Mouse (Mus musculus): Measurements from ENCODE around the gene Myf6. TPM values are rescaled to one million over a fixed set of nuclear protein-coding genes. Genes with fewer than 3 reads are reported as not detected.

The Myf6 gene
- total RNA-seq (2012; rRNA removed): not detected in 2 replicates
- polyA plus RNA-seq (2012; ENCODE audit: insufficient read depth in 1 of 2, insufficient read length in 2 of 2, low read depth in 1 of 2, low replicate concordance in 2 of 2, missing spikeins in 1 of 2): not detected

GRCm38 (mm10) chr10:107494568-107494967 lies at the start of gene Myf6:
Gene Myf6, minus strand, starts transcription at chr10:107494737.
- H3K4me3 ChIP-seq (ENCODE audit: control insufficient read depth in 1 of 2, insufficient read depth in 1 of 2, low read depth in 2 of 2, low read length in 2 of 2): no peak within 1 kb of the TSS
- H3K4me1 ChIP-seq (ENCODE audit: control insufficient read depth in 1 of 2, insufficient read depth in 2 of 2, low read length in 2 of 2): no peaks in the 10 kb centered on the region
- no peak within 1 kb of the TSS for H3K9ac ChIP-seq (ENCODE audit: control insufficient read depth, low read depth, low read length, poor library complexity, severe bottlenecking)
- DNase-seq (ENCODE audit: low read depth, low spot score): no peak
- H3K27ac ChIP-seq (ENCODE audit: control insufficient read depth, low read depth, low read length): no peak within 1 kb of the TSS
- H3K79me2 ChIP-seq (ENCODE audit: control insufficient read depth, insufficient read depth, low read length, poor library complexity): no peaks in the 10 kb centered on the region
- no peaks in the 10 kb centered on the region for H3K36me3 ChIP-seq (ENCODE audit: control insufficient read depth in 1 of 2, insufficient read depth in 2 of 2, low read length in 2 of 2)
- TF ChIP-seq EP300 (IDR thresholded peaks at IDR 0.05; ENCODE audit: low read depth in 1 of 2, low read length in 2 of 2) (no peak), JUND (IDR thresholded peaks at IDR 0.05; ENCODE audit: low read depth, low read length) (no peak), USF1 (IDR thresholded peaks at IDR 0.05; ENCODE audit: low read depth, low read length) (no peak), NRF1 (IDR thresholded peaks at IDR 0.05; ENCODE audit: insufficient read depth, low read depth, low read length, poor library complexity, severe bottlenecking) (no peak), RCOR1 (IDR thresholded peaks at IDR 0.05; ENCODE audit: low read depth, low read length) (no peak), ZMIZ1 (IDR thresholded peaks at IDR 0.05; ENCODE audit: low read depth, low read length) (no peak), MYB (IDR thresholded peaks at IDR 0.05; ENCODE audit: low read depth, low read length) (no peak), TCF12 (IDR thresholded peaks at IDR 0.05; ENCODE audit: low read depth, low read length) (no peak), MYC (IDR thresholded peaks at IDR 0.05; ENCODE audit: low read depth, low read length) (no peak), ELF1 (IDR thresholded peaks at IDR 0.05; ENCODE audit: low read depth, low read length) (no peak), POLR2AphosphoS5 (IDR thresholded peaks at IDR 0.05; ENCODE audit: borderline replicate concordance, low read depth, low read length) (no peak), MAFK (IDR thresholded peaks at IDR 0.05; ENCODE audit: borderline replicate concordance, low read depth, low read length) (no peak)
- no peaks in the 10 kb centered on the region for H3K9me3 ChIP-seq (replicated peaks; ENCODE audit: insufficient read depth, low read length)
- no peaks in the 10 kb centered on the region for H3K27me3 ChIP-seq (ENCODE audit: control insufficient read depth in 1 of 2, insufficient read depth in 2 of 2, low read length in 2 of 2)

DNA sequence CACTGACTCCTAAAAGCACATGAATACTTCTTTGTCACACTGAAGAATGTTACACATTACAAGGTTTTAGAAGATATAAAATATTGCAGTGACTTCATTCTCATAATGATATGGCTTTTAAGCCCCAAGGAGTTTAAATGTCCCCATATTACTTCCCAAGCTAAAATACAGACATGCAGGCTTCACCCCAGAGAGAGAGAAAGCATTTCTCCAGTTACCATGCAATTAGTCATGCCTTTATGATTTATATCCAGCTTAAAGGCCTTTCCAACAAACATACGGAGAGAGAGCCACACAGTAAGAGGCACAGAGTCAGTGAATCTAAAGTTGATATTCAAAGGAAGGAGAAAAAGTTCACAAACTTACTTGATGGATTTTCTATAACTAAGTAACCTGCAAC lies 48.5 kb upstream of the Myf6 start:
- Histone ChIP-seq H3K36me3 (ENCODE audit: control insufficient read depth in 1 of 2, insufficient read depth in 2 of 2, low read length in 2 of 2) (no peaks in the 10 kb centered on the region), H3K27ac (ENCODE audit: control insufficient read depth, low read depth, low read length) (no peak overlapping the region), H3K4me1 (ENCODE audit: control insufficient read depth in 1 of 2, insufficient read depth in 2 of 2, low read length in 2 of 2) (no peaks in the 10 kb centered on the region), H3K9ac (ENCODE audit: control insufficient read depth, low read depth, low read length, poor library complexity, severe bottlenecking) (no peak overlapping the region), H3K9me3 (replicated peaks; ENCODE audit: insufficient read depth, low read length) (no peaks in the 10 kb centered on the region), H3K4me3 (ENCODE audit: control insufficient read depth in 1 of 2, insufficient read depth in 1 of 2, low read depth in 2 of 2, low read length in 2 of 2) (no peak overlapping the region), H3K79me2 (ENCODE audit: control insufficient read depth, insufficient read depth, low read length, poor library complexity) (no peaks in the 10 kb centered on the region), H3K27me3 (ENCODE audit: control insufficient read depth in 1 of 2, insufficient read depth in 2 of 2, low read length in 2 of 2) (no peaks in the 10 kb centered on the region)
- DNase-seq (ENCODE audit: low read depth, low spot score): no peak
- no peak for TF ChIP-seq JUND (IDR thresholded peaks at IDR 0.05; ENCODE audit: low read depth, low read length)
- no peak for TF ChIP-seq CTCF (IDR thresholded peaks at IDR 0.05 in 2 of 3, conservative IDR thresholded peaks at IDR 0.05 in 1 of 3; ENCODE audit: control insufficient read depth in 1 of 3, insufficient read depth in 1 of 3, low read depth in 2 of 3, low read length in 3 of 3, poor library complexity in 1 of 3, severe bottlenecking in 1 of 3)
- no peak for TF ChIP-seq GABPA (IDR thresholded peaks at IDR 0.05; ENCODE audit: low read depth, low read length)

- H3K4me1 ChIP-seq (ENCODE audit: control insufficient read depth in 1 of 2, insufficient read depth in 2 of 2, low read length in 2 of 2): no peaks in the 10 kb centered on the region
- no peaks in the 10 kb centered on the region for H3K79me2 ChIP-seq (ENCODE audit: control insufficient read depth, insufficient read depth, low read length, poor library complexity)
- no peak overlapping the region for H3K27ac ChIP-seq (ENCODE audit: control insufficient read depth, low read depth, low read length)
- H3K36me3 ChIP-seq (ENCODE audit: control insufficient read depth in 1 of 2, insufficient read depth in 2 of 2, low read length in 2 of 2): no peaks in the 10 kb centered on the region
- H3K4me3 ChIP-seq (ENCODE audit: control insufficient read depth in 1 of 2, insufficient read depth in 1 of 2, low read depth in 2 of 2, low read length in 2 of 2): no peak overlapping the region
- no peaks in the 10 kb centered on the region for H3K9me3 ChIP-seq (replicated peaks; ENCODE audit: insufficient read depth, low read length)
- DNase-seq (ENCODE audit: low read depth, low spot score): no peak
- TF ChIP-seq TBP (IDR thresholded peaks at IDR 0.05; ENCODE audit: low read depth, low read length): no peak
- TF ChIP-seq POLR2AphosphoS5 (IDR thresholded peaks at IDR 0.05; ENCODE audit: borderline replicate concordance, low read depth, low read length): no peak
- TF ChIP-seq NELFE (IDR thresholded peaks at IDR 0.05; ENCODE audit: low read depth, low read length): no peak
- no peak for TF ChIP-seq ZKSCAN1 (IDR thresholded peaks at IDR 0.05; ENCODE audit: low read depth, low read length)
- H3K27me3 ChIP-seq (ENCODE audit: control insufficient read depth in 1 of 2, insufficient read depth in 2 of 2, low read length in 2 of 2): no peaks in the 10 kb centered on the region
- no peak overlapping the region for H3K9ac ChIP-seq (ENCODE audit: control insufficient read depth, low read depth, low read length, poor library complexity, severe bottlenecking)
Observed at GRCm38 (mm10) chr10:107528758-107529157, 34.2 kb upstream of the Myf6 start.

All from MEL (cell line).